Mouse (Mus musculus) CD4-positive, CD25-positive, alpha-beta regulatory T cell, adult 2 months (primary cell): Measurements from ENCODE around the gene Rasip1.
A peak's percentile ranks its signal among the peaks of the same experiment; 100 is the strongest.

ENCODE experiments used
- DNase-seq: peaks from one replicate; pipeline ENCODE4 v3.0.0-alpha.2; 2012; ENCODE audit warnings: low read depth, low spot score

Rasip1 gene

GRCm38 (mm10) chr7:45685811-45686210 is 58.5 kb downstream of the Rasip1 start:
- DNase-seq: no peak

- DNase-seq: peak; percentile 53
Observed at GRCm38 (mm10) chr7:45686841-45687240, 59.6 kb downstream of the Rasip1 start.
